Mouse (Mus musculus): ENCODE data around the gene Slc9a9. TPM values are rescaled to one million over a fixed set of nuclear protein-coding genes. Genes with fewer than 3 reads are reported as not detected.
A peak's percentile ranks its signal among the peaks of the same experiment; 100 is the strongest.

Gene Slc9a9
- polyA plus RNA-seq, 2 experiments: 3.7 to 5.1 TPM

DNA sequence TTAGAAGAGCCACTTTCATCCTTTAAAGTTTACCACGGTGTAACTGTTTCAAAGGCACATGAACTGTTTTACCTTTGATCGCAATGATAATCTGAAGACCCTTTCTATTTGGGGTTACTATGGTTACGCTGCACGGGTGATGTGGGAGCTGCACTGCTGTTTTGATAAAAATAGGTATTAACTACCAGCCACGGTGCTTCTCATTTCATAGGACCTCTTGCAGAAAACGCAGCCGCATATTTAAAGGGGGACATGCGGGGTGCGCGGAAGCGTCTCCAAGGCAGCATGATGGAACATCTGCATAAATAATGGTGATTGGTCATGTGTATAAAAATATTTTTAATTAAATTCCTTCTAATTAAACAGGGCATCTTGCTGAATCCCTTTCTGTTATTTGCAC is 169.5 kb downstream of the Slc9a9 start:
- Histone ChIP-seq H3K27me3 (ENCODE audit: control insufficient read depth, insufficient read depth, low read length) (no peaks in the 10 kb centered on the region), H3K27ac (replicated peaks; ENCODE audit: low read depth, low read length) (no peak overlapping the region), H3K36me3 (ENCODE audit: control insufficient read depth, insufficient read depth, low read length) (no peaks in the 10 kb centered on the region), H3K4me3 (replicated peaks; ENCODE audit: low read length) (no peak overlapping the region), H3K4me1 (ENCODE audit: control insufficient read depth, insufficient read depth, low read length) (peaks cover 4% of the 10 kb centered on the region; the same call in 1 of the 2 replicates), H3K9me3 (ENCODE audit: control insufficient read depth, low read length) (no peaks in the 10 kb centered on the region), H3K9ac (ENCODE audit: low read depth, low read length, severe bottlenecking) (no peak overlapping the region), H3K4me2 (replicated peaks; ENCODE audit: low read depth, low read length, severe bottlenecking) (no peak overlapping the region)
- no peak for ATAC-seq (ENCODE audit: low FRiP score, low read depth)
- TF ChIP-seq POLR2A (IDR thresholded peaks at IDR 0.05; ENCODE audit: borderline replicate concordance, extremely low read depth, insufficient read depth, insufficient read length): no peak
- WGBS: 84% methylated on average over 11 of the region's 11 CpGs
- DNase-seq (ENCODE audit: low spot score): no peak

DNA sequence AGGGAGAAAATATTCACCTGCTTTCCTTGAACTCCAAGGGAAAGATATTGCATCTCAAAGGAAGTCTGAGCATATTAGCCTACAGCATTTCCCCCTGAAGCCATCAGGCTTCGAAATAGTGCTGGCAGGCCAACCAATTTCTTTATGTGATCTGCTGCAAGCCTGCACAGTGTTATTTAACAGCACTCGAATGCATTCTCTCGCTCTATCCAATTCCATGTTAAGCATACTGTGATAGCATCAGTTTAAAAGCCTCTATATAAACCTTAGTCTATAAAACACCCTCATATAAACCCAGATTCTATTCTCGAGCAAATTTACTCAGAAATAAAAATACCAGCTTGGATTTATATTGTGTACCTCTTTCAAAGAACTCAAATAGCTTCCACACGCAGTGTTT is 170.7 kb downstream of the Slc9a9 start:
- no peak for TF ChIP-seq POLR2A (IDR thresholded peaks at IDR 0.05; ENCODE audit: borderline replicate concordance, extremely low read depth, insufficient read depth, insufficient read length)
- H3K36me3 ChIP-seq (ENCODE audit: control insufficient read depth, insufficient read depth, low read length): no peaks in the 10 kb centered on the region
- no peak overlapping the region for H3K4me3 ChIP-seq (replicated peaks; ENCODE audit: low read length)
- no peaks in the 10 kb centered on the region for H3K27me3 ChIP-seq (ENCODE audit: control insufficient read depth, insufficient read depth, low read length)
- no peak overlapping the region for H3K27ac ChIP-seq (replicated peaks; ENCODE audit: low read depth, low read length)
- DNase-seq (ENCODE audit: low spot score) (peak; percentile 54), ATAC-seq (ENCODE audit: low FRiP score, low read depth) (peak; percentile 75)
- H3K4me2 ChIP-seq (replicated peaks; ENCODE audit: low read depth, low read length, severe bottlenecking): no peak overlapping the region
- H3K9ac ChIP-seq (ENCODE audit: low read depth, low read length, severe bottlenecking): no peak overlapping the region
- H3K4me1 ChIP-seq (ENCODE audit: control insufficient read depth, insufficient read depth, low read length): peaks cover 4% of the 10 kb centered on the region; the same call in 1 of the 2 replicates
- 25% methylated on average over 5 of the region's 5 CpGs for WGBS
- H3K9me3 ChIP-seq (ENCODE audit: control insufficient read depth, low read length): no peaks in the 10 kb centered on the region

DNA sequence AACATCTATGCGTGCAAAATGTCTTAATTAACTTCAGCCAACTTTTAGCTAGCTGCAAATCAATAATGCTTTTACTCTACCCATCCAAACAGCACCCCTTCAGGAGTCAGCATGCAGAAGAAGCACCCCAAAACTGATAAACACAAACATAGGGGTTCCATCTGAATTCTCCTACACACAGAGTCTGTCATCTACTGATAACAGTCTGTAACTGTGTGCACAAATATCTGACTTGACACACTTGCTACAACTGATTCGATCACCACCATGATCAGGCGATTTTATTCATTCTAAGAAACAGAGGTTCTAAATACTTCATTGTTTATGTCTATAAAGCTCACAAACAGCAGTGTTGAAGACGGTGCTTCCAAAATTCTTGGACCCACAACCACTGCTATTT is 171.3 kb downstream of the Slc9a9 start:
- 73% methylated on average over 4 of the region's 4 CpGs for WGBS
- Histone ChIP-seq H3K9me3 (ENCODE audit: control insufficient read depth, low read length) (no peaks in the 10 kb centered on the region), H3K4me2 (replicated peaks; ENCODE audit: low read depth, low read length, severe bottlenecking) (no peak overlapping the region), H3K4me1 (ENCODE audit: control insufficient read depth, insufficient read depth, low read length) (peaks cover 4% of the 10 kb centered on the region; the same call in 1 of the 2 replicates), H3K4me3 (replicated peaks; ENCODE audit: low read length) (no peak overlapping the region), H3K9ac (ENCODE audit: low read depth, low read length, severe bottlenecking) (no peak overlapping the region), H3K36me3 (ENCODE audit: control insufficient read depth, insufficient read depth, low read length) (no peaks in the 10 kb centered on the region), H3K27ac (replicated peaks; ENCODE audit: low read depth, low read length) (no peak overlapping the region), H3K27me3 (ENCODE audit: control insufficient read depth, insufficient read depth, low read length) (no peaks in the 10 kb centered on the region)
- ATAC-seq (ENCODE audit: low FRiP score, low read depth) (no peak), DNase-seq (ENCODE audit: low spot score) (no peak)
- TF ChIP-seq POLR2A (IDR thresholded peaks at IDR 0.05; ENCODE audit: borderline replicate concordance, extremely low read depth, insufficient read depth, insufficient read length): no peak

DNA sequence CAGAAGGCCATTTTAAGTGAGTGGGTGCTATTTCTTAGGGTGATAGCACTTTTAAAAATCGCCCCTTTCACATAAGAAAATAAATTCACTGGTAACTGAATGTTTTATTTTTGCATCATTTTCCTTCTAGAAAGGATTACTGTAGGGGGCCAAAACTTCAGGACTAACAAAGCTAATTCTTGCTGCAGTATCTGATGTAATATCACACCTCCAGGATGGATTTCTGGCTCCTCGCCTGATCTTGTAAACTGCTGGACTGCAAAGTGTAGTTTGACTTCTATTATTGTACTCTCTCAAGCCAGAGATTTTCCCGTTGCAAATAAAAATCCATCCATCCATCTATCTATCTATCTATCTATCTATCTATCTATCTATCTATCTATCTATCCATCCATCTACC is 174.5 kb downstream of the Slc9a9 start:
- H3K9ac ChIP-seq (ENCODE audit: low read depth, low read length, severe bottlenecking): no peak overlapping the region
- no peak overlapping the region for H3K27ac ChIP-seq (replicated peaks; ENCODE audit: low read depth, low read length)
- WGBS: 67% methylated on average over 3 of the region's 3 CpGs
- TF ChIP-seq POLR2A (IDR thresholded peaks at IDR 0.05; ENCODE audit: borderline replicate concordance, extremely low read depth, insufficient read depth, insufficient read length): no peak
- ATAC-seq (ENCODE audit: low FRiP score, low read depth) (no peak), DNase-seq (ENCODE audit: low spot score) (no peak)
- no peaks in the 10 kb centered on the region for H3K9me3 ChIP-seq (ENCODE audit: control insufficient read depth, low read length)
- no peak overlapping the region for H3K4me2 ChIP-seq (replicated peaks; ENCODE audit: low read depth, low read length, severe bottlenecking)
- H3K4me3 ChIP-seq (replicated peaks; ENCODE audit: low read length): no peak overlapping the region
- no peaks in the 10 kb centered on the region for H3K27me3 ChIP-seq (ENCODE audit: control insufficient read depth, insufficient read depth, low read length)
- H3K36me3 ChIP-seq (ENCODE audit: control insufficient read depth, insufficient read depth, low read length): no peaks in the 10 kb centered on the region
- peaks cover 4% of the 10 kb centered on the region; the same call in 1 of the 2 replicates for H3K4me1 ChIP-seq (ENCODE audit: control insufficient read depth, insufficient read depth, low read length)

DNA sequence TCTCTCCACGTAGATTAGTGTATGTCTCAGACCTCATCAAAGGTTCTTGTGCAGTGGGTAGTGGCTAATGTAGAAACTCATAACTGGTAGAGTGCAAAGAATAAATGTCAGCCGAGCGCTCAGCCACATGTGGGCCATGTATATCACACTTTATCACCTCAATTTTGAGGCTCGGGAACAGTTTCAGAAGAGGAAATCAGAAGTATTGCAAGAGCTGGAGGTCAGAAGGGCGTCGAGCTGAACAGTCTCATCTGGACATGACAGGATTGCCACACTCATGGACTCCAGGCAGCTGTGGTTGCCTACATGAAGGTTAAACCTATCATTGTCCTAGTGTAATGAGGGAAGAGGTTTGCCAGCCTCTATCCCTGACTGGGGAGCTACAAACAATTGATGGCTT is 177.9 kb downstream of the Slc9a9 start:
- Histone ChIP-seq H3K27me3 (ENCODE audit: control insufficient read depth, insufficient read depth, low read length) (no peaks in the 10 kb centered on the region), H3K9me3 (ENCODE audit: control insufficient read depth, low read length) (no peaks in the 10 kb centered on the region), H3K4me2 (replicated peaks; ENCODE audit: low read depth, low read length, severe bottlenecking) (no peak overlapping the region), H3K9ac (ENCODE audit: low read depth, low read length, severe bottlenecking) (no peak overlapping the region), H3K4me3 (replicated peaks; ENCODE audit: low read length) (no peak overlapping the region), H3K36me3 (ENCODE audit: control insufficient read depth, insufficient read depth, low read length) (no peaks in the 10 kb centered on the region), H3K27ac (replicated peaks; ENCODE audit: low read depth, low read length) (no peak overlapping the region), H3K4me1 (ENCODE audit: control insufficient read depth, insufficient read depth, low read length) (no peaks in the 10 kb centered on the region)
- DNase-seq (ENCODE audit: low spot score) (no peak), ATAC-seq (ENCODE audit: low FRiP score, low read depth) (no peak)
- 92% methylated on average over 6 of the region's 6 CpGs for WGBS
- no peak for TF ChIP-seq POLR2A (IDR thresholded peaks at IDR 0.05; ENCODE audit: borderline replicate concordance, extremely low read depth, insufficient read depth, insufficient read length)

DNA sequence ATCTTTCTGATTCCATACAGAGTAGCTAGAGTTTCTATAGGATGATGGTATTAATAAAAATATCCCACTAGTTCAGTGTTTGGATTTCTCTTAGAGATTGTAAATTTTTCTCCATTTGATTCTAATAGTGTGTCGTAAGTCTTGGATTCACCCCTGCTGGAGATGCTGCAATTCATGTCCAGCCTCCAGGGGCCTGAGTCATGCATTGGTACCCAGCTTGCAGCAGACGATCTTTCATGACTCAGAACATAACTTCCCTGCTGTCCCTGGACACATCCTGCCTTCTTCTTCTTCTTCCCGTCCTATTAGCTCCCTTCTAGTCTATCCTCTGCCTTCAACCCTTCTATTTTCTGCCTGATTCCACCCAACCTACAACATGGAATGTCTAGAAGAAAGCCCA is 181.8 kb downstream of the Slc9a9 start:
- DNase-seq (ENCODE audit: low spot score) (no peak), ATAC-seq (ENCODE audit: low FRiP score, low read depth) (no peak)
- no peaks in the 10 kb centered on the region for H3K36me3 ChIP-seq (ENCODE audit: control insufficient read depth, insufficient read depth, low read length)
- no peak overlapping the region for H3K4me2 ChIP-seq (replicated peaks; ENCODE audit: low read depth, low read length, severe bottlenecking)
- H3K9me3 ChIP-seq (ENCODE audit: control insufficient read depth, low read length): no peaks in the 10 kb centered on the region
- H3K27me3 ChIP-seq (ENCODE audit: control insufficient read depth, insufficient read depth, low read length): no peaks in the 10 kb centered on the region
- no peak overlapping the region for H3K27ac ChIP-seq (replicated peaks; ENCODE audit: low read depth, low read length)
- 66% methylated on average over 3 of the region's 3 CpGs for WGBS
- no peak overlapping the region for H3K4me3 ChIP-seq (replicated peaks; ENCODE audit: low read length)
- H3K9ac ChIP-seq (ENCODE audit: low read depth, low read length, severe bottlenecking): no peak overlapping the region
- H3K4me1 ChIP-seq (ENCODE audit: control insufficient read depth, insufficient read depth, low read length): no peaks in the 10 kb centered on the region
- TF ChIP-seq POLR2A (IDR thresholded peaks at IDR 0.05; ENCODE audit: borderline replicate concordance, extremely low read depth, insufficient read depth, insufficient read length): no peak
